Mouse (Mus musculus) limb, embryonic 15.5 days (tissue): ENCODE measurements at regions not wholly inside any gene's neighbourhood (a gene's known extent, or its start where the extent isn't known, plus 50 kb on each side); places are given as distances from the start of the nearest gene placed in this dataset.

Experiments used
- ATAC-seq: fragments of 200-750 bp; cut with Nextera tagmentation; 2 replicates; pipeline ENCODE4 v1.8.0; 2017; ENCODE audit warnings: low read depth, moderate TSS enrichment; ENCODE audit not compliant: insufficient number of reproducible peaks, low FRiP score, low TSS enrichment
- H3K27ac ChIP-seq: fragments of 300-500 bp; sonication (generic); 2 replicates; pipeline ENCODE4 v1.5.1; 2015; ENCODE audit warnings: moderate library complexity, mild to moderate bottlenecking, inconsistent platforms
- H3K27me3 ChIP-seq: fragments of 300-500 bp; sonication (generic); 2 replicates; pipeline ENCODE4 v1.6.1; 2015; ENCODE audit warnings: inconsistent platforms
- H3K36me3 ChIP-seq: fragments of 300-500 bp; sonication (generic); 2 replicates; pipeline ENCODE4 v1.6.1; 2015; ENCODE audit warnings: inconsistent platforms
- H3K4me1 ChIP-seq: fragments of 300-500 bp; sonication (generic); 2 replicates; pipeline ENCODE4 v1.6.1; 2015; ENCODE audit warnings: inconsistent platforms
- H3K4me2 ChIP-seq: fragments of 300-500 bp; sonication (generic); 2 replicates; pipeline ENCODE4 v1.6.1; 2015; ENCODE audit warnings: mild to moderate bottlenecking, inconsistent platforms
- H3K4me3 ChIP-seq: fragments of 300-500 bp; sonication (generic); 2 replicates; pipeline ENCODE4 v1.5.1; 2015; ENCODE audit warnings: mild to moderate bottlenecking, inconsistent platforms
- H3K9ac ChIP-seq: fragments of 300-500 bp; sonication (generic); 2 replicates; pipeline ENCODE4 v1.6.1; 2015; ENCODE audit warnings: inconsistent platforms
- H3K9me3 ChIP-seq: fragments of 300-500 bp; sonication (generic); 2 replicates; pipeline ENCODE4 v1.6.1; 2016; ENCODE audit warnings: inconsistent platforms
- WGBS: fragments of 180-500 bp; shearing (Covaris S2); methylation state at CpG from one replicate; pipeline ENCODE4 v1.1.7; 2015; 5-methylcytosine and 5-hydroxymethylcytosine counted together

DNA sequence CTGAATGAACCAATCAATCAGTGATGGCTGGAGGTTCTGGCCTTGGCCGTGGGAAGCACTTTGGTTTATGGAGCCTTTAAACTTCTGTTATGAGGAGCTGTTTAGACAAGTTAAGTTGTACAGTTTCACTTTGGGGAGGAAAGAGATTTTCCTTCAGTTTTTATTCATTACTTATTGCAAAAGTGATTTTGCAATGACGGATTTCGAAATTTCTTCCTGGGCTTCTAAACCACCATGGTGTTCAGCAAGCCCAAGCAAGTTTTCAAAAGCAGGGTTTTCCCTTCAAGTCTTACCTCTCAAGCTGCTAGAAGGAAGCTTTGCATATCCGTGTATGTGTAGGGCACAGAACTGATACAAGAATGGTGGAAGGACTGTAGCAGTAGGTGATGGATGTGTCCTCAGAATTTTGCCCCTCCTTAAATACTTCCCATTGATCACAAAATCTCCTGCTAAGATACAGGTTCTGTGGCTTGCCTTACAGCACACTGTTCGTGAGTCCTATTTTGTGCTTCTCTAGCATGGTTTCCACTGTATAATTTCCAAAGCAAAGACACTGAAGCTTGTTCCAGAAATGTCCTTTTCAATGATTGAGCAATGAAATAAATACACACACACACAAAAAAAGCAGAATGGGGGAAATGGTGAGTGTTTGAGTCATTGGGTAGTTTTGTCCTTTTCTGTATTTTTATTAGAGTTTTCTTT is 448.6 kb upstream of the Btbd3 start:
- H3K4me2 ChIP-seq, result no peak overlapping the region
- no peak overlapping the region for H3K27ac ChIP-seq
- no peaks in the 10 kb centered on the region for H3K36me3 ChIP-seq
- H3K27me3 ChIP-seq, result no peaks in the 10 kb centered on the region
- ATAC-seq, result no peak
- H3K9me3 ChIP-seq, result no peaks in the 10 kb centered on the region
- no peak overlapping the region for H3K4me3 ChIP-seq
- no peak overlapping the region for H3K9ac ChIP-seq
- 67% methylated on average over 5 of the region's 5 CpGs for WGBS
- H3K4me1 ChIP-seq, result no peaks in the 10 kb centered on the region

DNA sequence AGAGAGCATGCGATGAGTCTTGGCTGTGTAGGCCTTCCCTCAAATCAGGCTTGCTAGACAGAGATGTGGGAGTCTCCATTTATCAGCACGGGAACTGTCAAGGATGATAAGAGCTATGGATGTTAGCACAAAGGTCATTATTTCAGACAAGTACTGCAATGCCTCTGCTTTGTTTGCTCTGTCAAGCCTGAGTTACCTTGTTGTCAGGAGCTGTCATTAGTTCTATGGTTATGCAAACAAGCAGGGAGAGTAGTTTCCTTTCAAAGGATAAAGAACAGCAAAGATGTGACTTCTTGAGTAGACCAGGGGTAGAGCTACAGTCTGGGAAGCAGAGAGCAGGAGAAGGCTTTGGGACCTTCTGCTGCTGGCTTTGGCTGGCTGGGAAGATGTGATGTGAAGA is 461.5 kb upstream of the Btbd3 start:
- no peaks in the 10 kb centered on the region for H3K36me3 ChIP-seq
- H3K9me3 ChIP-seq, result no peaks in the 10 kb centered on the region
- no peaks in the 10 kb centered on the region for H3K27me3 ChIP-seq
- 87% methylated on average over 2 of the region's 2 CpGs for WGBS
- H3K4me1 ChIP-seq, result no peaks in the 10 kb centered on the region
- no peak overlapping the region for H3K4me3 ChIP-seq
- H3K4me2 ChIP-seq, result no peak overlapping the region
- no peak overlapping the region for H3K9ac ChIP-seq
- ATAC-seq, result no peak
- H3K27ac ChIP-seq, result no peak overlapping the region

DNA sequence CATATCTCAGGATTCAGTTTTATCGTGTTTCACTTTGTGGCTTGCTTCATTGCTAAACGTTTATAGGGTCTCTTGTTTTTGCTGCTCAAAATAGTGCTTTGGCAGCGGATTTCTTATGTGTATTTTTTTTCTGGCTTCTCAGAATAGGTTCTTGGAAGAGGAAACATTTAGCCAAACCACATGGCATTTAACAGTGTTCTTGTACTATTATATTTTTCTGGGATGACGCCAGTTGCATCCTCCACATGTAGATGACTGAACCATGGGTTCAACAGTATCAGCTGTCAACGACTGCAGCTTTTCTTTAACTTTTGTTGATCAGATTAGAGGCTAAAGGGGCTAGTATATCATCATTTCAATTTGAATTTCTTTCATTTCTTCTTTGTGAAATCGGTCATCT is 472.3 kb upstream of the Btbd3 start:
- Histone ChIP-seq H3K4me1 (no peaks in the 10 kb centered on the region), H3K36me3 (no peaks in the 10 kb centered on the region), H3K4me3 (no peak overlapping the region), H3K4me2 (no peak overlapping the region), H3K27me3 (no peaks in the 10 kb centered on the region), H3K9ac (no peak overlapping the region), H3K27ac (no peak overlapping the region), H3K9me3 (no peaks in the 10 kb centered on the region)
- no peak for ATAC-seq
- 60% methylated on average over 6 of the region's 6 CpGs for WGBS

DNA sequence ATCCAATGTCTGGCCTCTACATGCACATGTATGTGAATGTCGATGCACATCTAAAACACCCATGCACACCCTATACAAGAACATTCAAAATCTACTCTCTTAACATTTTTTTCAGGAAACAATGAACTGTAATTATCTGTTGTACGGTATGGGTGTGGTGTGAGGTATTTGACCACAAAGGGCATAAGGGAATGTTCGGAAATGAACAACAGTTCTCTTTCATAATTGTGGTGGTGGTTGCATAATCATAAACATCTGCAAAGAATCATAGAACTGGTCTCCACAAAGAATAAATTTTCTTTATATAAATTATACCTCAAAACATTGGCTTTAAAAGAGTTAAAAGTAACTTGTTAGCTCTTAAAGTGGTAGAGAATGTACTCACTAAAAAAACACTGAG is 478.9 kb upstream of the Btbd3 start:
- 67% methylated on average over 3 of the region's 3 CpGs for WGBS

DNA sequence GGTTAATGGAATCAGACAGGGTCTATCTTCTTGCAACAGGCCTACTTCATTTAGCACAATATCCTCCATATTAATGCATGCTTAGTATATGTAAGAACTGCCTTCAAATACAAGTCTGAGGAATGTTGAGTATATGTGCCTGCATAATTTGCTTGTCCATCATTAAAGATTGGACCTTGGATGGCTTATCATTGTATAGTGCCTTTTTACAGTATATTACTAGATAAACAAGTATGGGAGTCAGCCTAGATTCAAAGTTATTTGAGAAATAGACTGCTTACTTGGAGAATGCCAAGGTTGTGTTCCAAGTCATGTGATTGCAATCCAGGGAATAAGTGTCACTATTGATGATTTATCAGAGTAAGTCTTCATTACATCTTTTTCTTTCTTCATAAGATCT is 491.6 kb upstream of the Btbd3 start:
- Histone ChIP-seq H3K9ac (no peak overlapping the region), H3K36me3 (no peaks in the 10 kb centered on the region), H3K27ac (no peak overlapping the region), H3K27me3 (no peaks in the 10 kb centered on the region), H3K9me3 (no peaks in the 10 kb centered on the region), H3K4me3 (no peak overlapping the region), H3K4me1 (no peaks in the 10 kb centered on the region), H3K4me2 (no peak overlapping the region)
- ATAC-seq, result no peak

More for the DNA sequence above, 478.9 kb upstream of the Btbd3 start:
- Histone ChIP-seq H3K36me3 (no peaks in the 10 kb centered on the region), H3K9me3 (no peaks in the 10 kb centered on the region), H3K4me2 (no peak overlapping the region), H3K27ac (no peak overlapping the region), H3K4me3 (no peak overlapping the region), H3K27me3 (no peaks in the 10 kb centered on the region), H3K4me1 (no peaks in the 10 kb centered on the region), H3K9ac (no peak overlapping the region)
- no peak for ATAC-seq

DNA sequence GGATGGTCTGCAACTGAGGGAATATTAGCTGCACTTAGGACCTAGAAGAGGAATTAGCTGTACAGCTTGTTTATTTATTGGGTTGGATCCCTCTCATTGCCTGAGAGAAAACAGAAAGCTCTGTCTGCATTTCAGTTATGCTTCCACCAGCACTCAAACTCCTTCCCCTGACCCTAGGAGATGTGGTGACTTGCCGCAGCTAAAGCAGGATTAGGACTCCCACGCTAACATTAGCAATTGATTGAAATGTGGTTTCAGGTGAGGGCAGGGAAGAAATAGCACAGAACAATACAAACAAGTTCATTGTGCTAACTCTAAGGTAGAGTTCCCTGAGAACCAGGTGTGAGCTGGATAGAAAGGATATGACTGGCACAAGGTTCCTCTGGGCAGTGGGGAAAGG is 496.9 kb upstream of the Btbd3 start:
- no peak for ATAC-seq
- Histone ChIP-seq H3K27me3 (no peaks in the 10 kb centered on the region), H3K4me1 (peaks cover 10% of the 10 kb centered on the region), H3K27ac (no peak overlapping the region), H3K36me3 (no peaks in the 10 kb centered on the region), H3K4me2 (no peak overlapping the region), H3K9me3 (no peaks in the 10 kb centered on the region), H3K9ac (no peak overlapping the region), H3K4me3 (no peak overlapping the region)
- WGBS, result 74% methylated on average over 2 of the region's 2 CpGs

DNA sequence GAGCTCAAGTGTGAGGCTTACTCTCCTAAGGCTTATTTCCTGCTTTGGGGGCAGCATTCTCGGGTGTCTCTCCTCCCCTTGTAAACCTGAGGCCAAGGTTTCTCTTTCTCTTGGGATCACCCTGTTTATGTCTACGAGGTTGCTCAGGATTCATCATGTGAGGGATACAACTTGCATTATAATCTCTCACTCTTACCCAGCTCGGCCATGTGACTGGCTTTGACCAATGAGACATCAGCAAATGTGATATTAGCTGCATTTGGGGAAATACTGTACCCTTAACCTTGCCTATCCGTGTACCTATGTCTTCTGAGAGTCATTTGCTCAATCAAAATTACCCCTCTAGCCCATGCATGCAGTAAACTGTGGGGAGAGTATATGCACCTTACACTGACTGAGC is 498.0 kb upstream of the Btbd3 start:
- Histone ChIP-seq H3K9ac (no peak overlapping the region), H3K36me3 (no peaks in the 10 kb centered on the region), H3K9me3 (no peaks in the 10 kb centered on the region), H3K4me2 (no peak overlapping the region), H3K4me3 (no peak overlapping the region), H3K4me1 (peaks cover 10% of the 10 kb centered on the region), H3K27ac (no peak overlapping the region), H3K27me3 (no peaks in the 10 kb centered on the region)
- 54% methylated on average over 4 of the region's 4 CpGs for WGBS
- no peak for ATAC-seq

DNA sequence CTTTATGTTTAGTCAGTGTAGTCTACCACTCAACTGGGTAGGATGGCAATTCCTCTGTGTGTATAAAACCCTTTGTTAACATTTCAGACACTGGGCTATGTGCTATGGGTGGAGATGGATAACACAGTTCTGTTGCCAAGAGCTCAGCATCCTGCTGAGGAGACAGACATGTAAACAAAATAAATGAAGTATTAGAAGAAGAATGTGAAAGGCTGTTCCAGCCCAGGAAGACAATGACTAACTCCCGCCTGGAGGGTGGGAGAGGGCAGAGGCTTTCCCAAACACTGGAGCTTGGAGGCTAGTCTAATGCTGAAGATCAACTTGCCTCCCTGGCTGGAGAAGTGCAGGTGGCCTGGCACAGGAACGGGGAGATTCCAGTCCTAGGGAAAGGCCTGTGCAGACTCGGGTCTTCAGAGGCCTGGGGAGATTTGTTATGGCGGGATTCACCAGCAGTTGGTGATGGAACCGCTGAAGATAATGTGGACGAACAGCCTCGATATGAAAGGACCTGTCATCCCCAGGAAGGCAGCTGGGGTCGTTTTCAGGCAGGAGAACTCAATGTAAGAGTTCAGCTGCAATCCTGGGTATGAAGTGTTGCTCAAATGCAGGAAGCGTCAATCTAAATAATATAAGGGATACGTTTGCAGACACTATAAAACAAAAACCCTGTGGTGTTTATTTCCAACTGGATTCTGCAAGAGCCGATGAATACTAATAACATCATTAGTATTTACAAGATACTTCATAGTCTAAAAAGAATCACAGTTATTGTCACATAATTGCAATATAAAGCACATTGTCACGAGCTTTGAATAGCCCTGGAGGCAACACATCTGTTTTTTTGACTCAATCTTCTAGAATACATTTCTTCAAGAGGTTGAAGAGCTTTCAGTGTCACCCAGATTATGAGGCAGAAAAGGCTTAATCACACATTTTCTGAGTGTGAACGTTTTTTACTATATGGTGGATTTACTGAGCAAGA is 498.8 kb upstream of the Btbd3 start:
- WGBS, result 44% methylated on average over 13 of the region's 13 CpGs
- no peak for ATAC-seq

DNA sequence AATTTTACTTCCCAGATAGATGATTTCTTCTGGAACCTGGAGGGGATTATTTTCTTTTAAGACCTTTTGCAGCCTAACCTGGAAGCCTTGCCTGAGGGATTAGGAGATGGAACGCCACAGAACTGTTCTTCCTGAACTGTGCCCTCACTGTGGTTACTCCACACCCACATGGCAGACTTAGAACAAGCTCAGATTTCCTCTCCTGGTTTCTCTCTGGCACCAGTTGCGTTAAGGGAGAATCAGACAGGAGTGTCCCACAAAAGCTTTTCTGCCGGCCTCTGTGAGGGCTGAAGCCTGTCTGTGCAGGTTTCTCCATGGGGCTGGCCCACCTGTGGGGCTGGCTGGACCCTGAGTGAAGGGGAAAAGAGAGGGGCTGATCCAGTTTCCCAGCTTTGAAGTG is 500.1 kb upstream of the Btbd3 start:
- H3K27me3 ChIP-seq, result no peaks in the 10 kb centered on the region
- no peaks in the 10 kb centered on the region for H3K36me3 ChIP-seq
- H3K9ac ChIP-seq, result no peak overlapping the region
- H3K4me3 ChIP-seq, result no peak overlapping the region
- H3K27ac ChIP-seq, result peak overlapping the region; percentile 47
- WGBS, result 3% methylated on average over 3 of the region's 3 CpGs
- H3K4me1 ChIP-seq, result peaks cover 10% of the 10 kb centered on the region
- no peaks in the 10 kb centered on the region for H3K9me3 ChIP-seq
- H3K4me2 ChIP-seq, result no peak overlapping the region
- no peak for ATAC-seq

More for the DNA sequence above, 498.8 kb upstream of the Btbd3 start:
- Histone ChIP-seq H3K9me3 (no peaks in the 10 kb centered on the region), H3K27ac (no peak overlapping the region), H3K4me1 (peaks cover 10% of the 10 kb centered on the region), H3K4me3 (no peak overlapping the region), H3K4me2 (no peak overlapping the region), H3K27me3 (no peaks in the 10 kb centered on the region), H3K36me3 (no peaks in the 10 kb centered on the region), H3K9ac (no peak overlapping the region)

DNA sequence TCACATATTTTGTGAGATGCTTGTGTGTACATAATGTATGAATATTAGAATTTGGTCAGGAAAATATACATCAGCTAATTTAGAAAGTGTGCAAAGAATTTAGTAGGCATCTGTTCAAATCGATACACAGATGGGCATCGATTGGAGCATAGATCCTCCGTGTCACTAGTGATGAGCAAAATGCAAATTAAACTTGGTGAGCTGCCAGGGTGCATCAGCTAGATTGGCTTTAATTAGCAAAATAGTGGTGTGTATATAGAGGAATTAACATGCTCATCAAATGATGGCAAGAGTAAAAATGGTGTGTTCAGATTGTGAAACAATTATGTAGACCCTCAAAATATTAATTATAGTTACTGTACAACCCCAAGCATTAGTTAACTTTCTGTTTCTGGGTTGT is 501.9 kb upstream of the Btbd3 start:
- Histone ChIP-seq H3K27ac (no peak overlapping the region), H3K4me2 (no peak overlapping the region), H3K9me3 (no peaks in the 10 kb centered on the region), H3K9ac (no peak overlapping the region), H3K4me3 (no peak overlapping the region), H3K36me3 (no peaks in the 10 kb centered on the region), H3K27me3 (no peaks in the 10 kb centered on the region), H3K4me1 (peaks cover 10% of the 10 kb centered on the region)
- WGBS, result 90% methylated on average over 3 of the region's 3 CpGs
- ATAC-seq, result no peak

DNA sequence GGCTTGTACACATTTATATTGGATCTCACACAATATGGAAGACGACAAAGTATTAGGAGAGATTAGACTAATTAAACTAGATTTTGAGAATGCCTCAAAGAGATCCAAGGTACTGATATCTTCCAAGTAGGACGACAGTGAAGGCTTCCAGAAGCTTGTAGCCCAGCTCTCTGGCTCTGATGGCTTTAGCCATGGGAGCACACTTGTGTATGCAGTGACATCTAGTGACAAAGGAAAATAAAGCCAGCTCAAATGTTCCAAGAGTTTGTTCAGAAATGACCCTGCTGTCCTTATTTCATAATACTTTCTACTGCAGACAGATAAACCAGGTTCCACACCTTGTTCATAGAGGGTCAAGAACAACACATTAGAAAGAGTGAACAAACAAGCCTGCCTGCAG is 524.0 kb upstream of the Btbd3 start:
- no peaks in the 10 kb centered on the region for H3K36me3 ChIP-seq
- 7% methylated on average over 2 of the region's 2 CpGs for WGBS
- no peak overlapping the region for H3K4me2 ChIP-seq
- H3K27ac ChIP-seq, result no peak overlapping the region
- H3K4me3 ChIP-seq, result no peak overlapping the region
- ATAC-seq, result no peak
- H3K9me3 ChIP-seq, result no peaks in the 10 kb centered on the region
- no peaks in the 10 kb centered on the region for H3K27me3 ChIP-seq
- no peak overlapping the region for H3K9ac ChIP-seq
- H3K4me1 ChIP-seq, result peaks cover 2% of the 10 kb centered on the region; the same call in 1 of the 2 replicates

DNA sequence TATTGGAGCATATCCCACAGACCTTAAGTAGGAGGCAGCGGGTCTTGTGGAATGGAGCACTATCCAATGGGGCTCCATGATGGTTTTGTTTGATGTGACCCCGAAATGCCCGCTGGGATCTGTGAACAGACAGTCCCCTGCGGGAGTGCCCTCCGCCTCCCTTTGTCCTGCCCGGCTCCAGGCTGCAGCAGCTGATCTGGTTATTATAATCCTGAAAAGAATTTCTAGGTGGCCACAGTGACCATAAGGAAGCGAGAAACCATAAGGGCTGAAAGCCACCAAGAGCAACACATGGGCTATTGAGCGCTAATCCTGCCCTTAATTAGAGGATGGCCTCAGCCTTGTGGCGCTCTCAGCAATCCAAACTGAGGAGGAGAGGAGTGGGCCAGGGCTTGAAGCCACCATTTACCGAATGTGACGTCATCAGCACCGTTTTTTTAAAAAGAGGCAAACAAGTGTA is 525.9 kb upstream of the Btbd3 start:
- H3K9ac ChIP-seq, result no peak overlapping the region
- no peaks in the 10 kb centered on the region for H3K27me3 ChIP-seq
- no peak for ATAC-seq
- no peak overlapping the region for H3K4me2 ChIP-seq
- no peaks in the 10 kb centered on the region for H3K36me3 ChIP-seq
- WGBS, result 63% methylated on average over 12 of the region's 12 CpGs
- H3K27ac ChIP-seq, result no peak overlapping the region
- H3K4me1 ChIP-seq, result peaks cover 2% of the 10 kb centered on the region; the same call in 1 of the 2 replicates
- H3K4me3 ChIP-seq, result no peak overlapping the region
- no peaks in the 10 kb centered on the region for H3K9me3 ChIP-seq
